Mouse (Mus musculus): ENCODE results near the gene Csnk2a2. TPM values are rescaled to one million over a fixed set of nuclear protein-coding genes. Genes with fewer than 3 reads are reported as not detected.

Gene Csnk2a2
- polyA plus RNA-seq, 1 experiment, result 51.9 TPM

GRCm38 (mm10) chr8:95512257-95512656 is 22.4 kb upstream of the Csnk2a2 start:
- peak overlapping the region; percentile 18 for H3K4me2 ChIP-seq (ENCODE audit: low read depth)
- H3K79me2 ChIP-seq (ENCODE audit: control insufficient read depth, insufficient read depth), result no peaks in the 10 kb centered on the region
- no peak overlapping the region for H3ac ChIP-seq (ENCODE audit: control insufficient read depth, insufficient read length)
- no peaks in the 10 kb centered on the region for H3K36me3 ChIP-seq (ENCODE audit: control insufficient read depth, insufficient read depth)
- H3K4me3 ChIP-seq, result no peak overlapping the region
- TF ChIP-seq TCF3 (IDR thresholded peaks at IDR 0.05; ENCODE audit: insufficient read length, low read depth) (no peak), MAX (IDR thresholded peaks at IDR 0.05; ENCODE audit: low read depth) (no peak), CEBPB (IDR thresholded peaks at IDR 0.05; ENCODE audit: insufficient read depth, poor library complexity, severe bottlenecking) (no peak), POLR2AphosphoS2 (IDR thresholded peaks at IDR 0.05; ENCODE audit: insufficient read length, low read depth) (no peak), MYOG (IDR thresholded peaks at IDR 0.05; ENCODE audit: control insufficient read depth in 1 of 3, insufficient read depth in 1 of 3, insufficient read length in 2 of 3, low read depth in 2 of 3) (no peak), REST (IDR thresholded peaks at IDR 0.05; ENCODE audit: insufficient read depth, insufficient read length) (no peak), MYOD1 (IDR thresholded peaks at IDR 0.05; ENCODE audit: control insufficient read depth in 1 of 3, insufficient read length in 2 of 3, low read depth in 2 of 3) (no peak), SRF (IDR thresholded peaks at IDR 0.05; ENCODE audit: control insufficient read depth, insufficient read length, low read depth) (no peak), USF1 (IDR thresholded peaks at IDR 0.05; ENCODE audit: low read depth) (no peak), E2F4 (IDR thresholded peaks at IDR 0.05; ENCODE audit: insufficient read depth) (no peak), POLR2A (IDR thresholded peaks at IDR 0.05; ENCODE audit: insufficient read length, low read depth) (no peak), TCF12 (IDR thresholded peaks at IDR 0.05; ENCODE audit: insufficient read depth, poor library complexity, severe bottlenecking) (no peak)
- H3K27me3 ChIP-seq (ENCODE audit: control insufficient read depth, insufficient read depth, insufficient read length), result peaks cover 14% of the 10 kb centered on the region

DNA sequence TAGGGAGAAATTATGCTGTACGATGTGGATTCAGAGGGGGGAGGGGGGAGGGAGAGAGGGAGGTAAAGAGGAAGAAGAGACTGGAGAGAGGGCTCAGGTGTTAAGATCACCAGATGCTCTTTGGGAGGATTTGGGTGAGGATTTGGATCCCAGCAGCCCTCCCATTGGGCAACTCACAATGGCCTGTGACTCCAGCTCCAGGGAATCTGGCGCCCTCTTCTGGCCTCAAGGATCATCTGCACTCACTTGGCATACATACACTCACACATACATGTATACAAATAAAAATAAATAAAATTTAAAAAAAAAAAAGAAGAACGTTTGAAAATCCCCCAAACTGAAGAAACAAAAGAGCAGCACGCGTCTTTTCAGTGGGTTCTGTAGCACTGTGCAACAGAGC is 16.4 kb upstream of the Csnk2a2 start:
- H3K36me3 ChIP-seq (ENCODE audit: control insufficient read depth, insufficient read depth), result no peaks in the 10 kb centered on the region
- H3K79me2 ChIP-seq (ENCODE audit: control insufficient read depth, insufficient read depth), result no peaks in the 10 kb centered on the region
- TF ChIP-seq USF1 (IDR thresholded peaks at IDR 0.05; ENCODE audit: low read depth) (no peak), POLR2AphosphoS2 (IDR thresholded peaks at IDR 0.05; ENCODE audit: insufficient read length, low read depth) (no peak), CEBPB (IDR thresholded peaks at IDR 0.05; ENCODE audit: insufficient read depth, poor library complexity, severe bottlenecking) (no peak), TCF3 (IDR thresholded peaks at IDR 0.05; ENCODE audit: insufficient read length, low read depth) (no peak), REST (IDR thresholded peaks at IDR 0.05; ENCODE audit: insufficient read depth, insufficient read length) (no peak), TCF12 (IDR thresholded peaks at IDR 0.05; ENCODE audit: insufficient read depth, poor library complexity, severe bottlenecking) (no peak), MAX (IDR thresholded peaks at IDR 0.05; ENCODE audit: low read depth) (no peak), MYOD1 (IDR thresholded peaks at IDR 0.05; ENCODE audit: control insufficient read depth in 1 of 3, insufficient read length in 2 of 3, low read depth in 2 of 3) (no peak), POLR2A (IDR thresholded peaks at IDR 0.05; ENCODE audit: insufficient read length, low read depth) (no peak), SRF (IDR thresholded peaks at IDR 0.05; ENCODE audit: control insufficient read depth, insufficient read length, low read depth) (no peak), E2F4 (IDR thresholded peaks at IDR 0.05; ENCODE audit: insufficient read depth) (no peak), MYOG (IDR thresholded peaks at IDR 0.05; ENCODE audit: control insufficient read depth in 1 of 3, insufficient read depth in 1 of 3, insufficient read length in 2 of 3, low read depth in 2 of 3) (no peak)
- no peak overlapping the region for H3K4me2 ChIP-seq (ENCODE audit: low read depth)
- no peak overlapping the region for H3K4me3 ChIP-seq
- peaks cover 28% of the 10 kb centered on the region for H3K27me3 ChIP-seq (ENCODE audit: control insufficient read depth, insufficient read depth, insufficient read length)
- no peak overlapping the region for H3ac ChIP-seq (ENCODE audit: control insufficient read depth, insufficient read length)

DNA sequence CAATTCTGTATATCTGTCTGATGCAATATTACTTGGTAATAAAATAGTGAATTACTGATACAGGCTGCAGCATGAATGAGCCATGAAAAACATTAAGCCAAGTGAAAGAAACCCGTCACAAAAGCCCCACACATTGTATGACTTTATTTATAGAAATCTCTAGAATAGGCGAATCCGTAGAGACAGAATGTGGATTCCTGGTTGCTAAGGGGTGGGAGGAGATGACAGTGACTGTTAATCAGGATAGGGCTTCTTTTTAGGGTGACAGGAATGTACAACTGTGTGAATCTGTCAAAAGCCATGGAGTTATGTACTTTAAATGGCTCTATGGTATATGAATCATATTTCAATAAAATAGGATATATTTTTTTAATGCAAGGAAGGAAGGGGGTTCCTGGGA is 15.8 kb upstream of the Csnk2a2 start:
- H3ac ChIP-seq (ENCODE audit: control insufficient read depth, insufficient read length), result no peak overlapping the region
- TF ChIP-seq MYOG (IDR thresholded peaks at IDR 0.05; ENCODE audit: control insufficient read depth in 1 of 3, insufficient read depth in 1 of 3, insufficient read length in 2 of 3, low read depth in 2 of 3) (no peak), TCF3 (IDR thresholded peaks at IDR 0.05; ENCODE audit: insufficient read length, low read depth) (no peak), MYOD1 (IDR thresholded peaks at IDR 0.05; ENCODE audit: control insufficient read depth in 1 of 3, insufficient read length in 2 of 3, low read depth in 2 of 3) (no peak), TCF12 (IDR thresholded peaks at IDR 0.05; ENCODE audit: insufficient read depth, poor library complexity, severe bottlenecking) (no peak), MAX (IDR thresholded peaks at IDR 0.05; ENCODE audit: low read depth) (no peak), CEBPB (IDR thresholded peaks at IDR 0.05; ENCODE audit: insufficient read depth, poor library complexity, severe bottlenecking) (no peak), USF1 (IDR thresholded peaks at IDR 0.05; ENCODE audit: low read depth) (no peak), E2F4 (IDR thresholded peaks at IDR 0.05; ENCODE audit: insufficient read depth) (no peak), POLR2A (IDR thresholded peaks at IDR 0.05; ENCODE audit: insufficient read length, low read depth) (no peak), SRF (IDR thresholded peaks at IDR 0.05; ENCODE audit: control insufficient read depth, insufficient read length, low read depth) (no peak), POLR2AphosphoS2 (IDR thresholded peaks at IDR 0.05; ENCODE audit: insufficient read length, low read depth) (no peak), REST (IDR thresholded peaks at IDR 0.05; ENCODE audit: insufficient read depth, insufficient read length) (no peak)
- H3K36me3 ChIP-seq (ENCODE audit: control insufficient read depth, insufficient read depth), result no peaks in the 10 kb centered on the region
- H3K4me3 ChIP-seq, result no peak overlapping the region
- H3K4me2 ChIP-seq (ENCODE audit: low read depth), result peak overlapping the region; percentile 25
- H3K27me3 ChIP-seq (ENCODE audit: control insufficient read depth, insufficient read depth, insufficient read length), result peaks cover 24% of the 10 kb centered on the region
- no peaks in the 10 kb centered on the region for H3K79me2 ChIP-seq (ENCODE audit: control insufficient read depth, insufficient read depth)

DNA sequence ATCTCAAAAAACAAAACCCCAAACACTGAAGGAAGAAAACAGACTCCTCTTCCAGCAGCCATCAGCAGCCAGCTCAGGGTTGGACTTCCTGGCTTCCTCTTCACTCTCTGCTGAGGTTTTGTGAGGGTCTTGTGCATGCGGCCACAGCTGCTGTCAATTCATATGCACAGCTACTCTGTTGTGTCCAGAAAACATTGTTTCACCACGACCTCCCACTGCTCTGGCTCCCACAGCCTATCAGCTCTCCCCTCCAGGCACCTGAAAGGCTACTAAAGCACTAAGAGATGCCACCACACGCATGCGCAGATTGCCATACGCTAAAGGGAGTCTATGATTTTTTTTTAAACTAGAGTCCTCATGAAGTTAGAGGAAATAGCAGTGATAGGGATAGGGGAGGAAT is 15.0 kb upstream of the Csnk2a2 start:
- no peak overlapping the region for H3K4me3 ChIP-seq
- TF ChIP-seq E2F4 (IDR thresholded peaks at IDR 0.05; ENCODE audit: insufficient read depth) (no peak), MAX (IDR thresholded peaks at IDR 0.05; ENCODE audit: low read depth) (no peak), SRF (IDR thresholded peaks at IDR 0.05; ENCODE audit: control insufficient read depth, insufficient read length, low read depth) (no peak), USF1 (IDR thresholded peaks at IDR 0.05; ENCODE audit: low read depth) (no peak), POLR2A (IDR thresholded peaks at IDR 0.05; ENCODE audit: insufficient read length, low read depth) (no peak), CEBPB (IDR thresholded peaks at IDR 0.05; ENCODE audit: insufficient read depth, poor library complexity, severe bottlenecking) (no peak), TCF3 (IDR thresholded peaks at IDR 0.05; ENCODE audit: insufficient read length, low read depth) (no peak), MYOD1 (IDR thresholded peaks at IDR 0.05; ENCODE audit: control insufficient read depth in 1 of 3, insufficient read length in 2 of 3, low read depth in 2 of 3) (no peak), POLR2AphosphoS2 (IDR thresholded peaks at IDR 0.05; ENCODE audit: insufficient read length, low read depth) (no peak), TCF12 (IDR thresholded peaks at IDR 0.05; ENCODE audit: insufficient read depth, poor library complexity, severe bottlenecking) (no peak)
- H3ac ChIP-seq (ENCODE audit: control insufficient read depth, insufficient read length), result no peak overlapping the region

More for the DNA sequence above, 15.0 kb upstream of the Csnk2a2 start:
- Histone ChIP-seq H3K79me2 (ENCODE audit: control insufficient read depth, insufficient read depth) (no peaks in the 10 kb centered on the region), H3K36me3 (ENCODE audit: control insufficient read depth, insufficient read depth) (no peaks in the 10 kb centered on the region), H3K4me2 (ENCODE audit: low read depth) (no peak overlapping the region), H3K27me3 (ENCODE audit: control insufficient read depth, insufficient read depth, insufficient read length) (peaks cover 27% of the 10 kb centered on the region)

Data from myocyte (in vitro differentiated cells).